Mouse (Mus musculus) midbrain, embryonic 11.5 days (tissue): ENCODE measurements around the gene Nudt4. TPM values are rescaled to one million over a fixed set of nuclear protein-coding genes. Genes with fewer than 3 reads are reported as not detected.

Source experiments
- ATAC-seq: fragments of 200-750 bp; cut with Nextera tagmentation; 2 replicates; pipeline ENCODE4 v1.8.0; 2017; ENCODE audit warnings: moderate TSS enrichment, moderate library complexity; ENCODE audit not compliant: low FRiP score
- DNase-seq: peaks from one replicate; pipeline ENCODE4 v3.0.0; 2015; ENCODE audit warnings: low spot score; ENCODE audit errors: missing footprints
- H3K27ac ChIP-seq: fragments of 300-500 bp; sonication (generic); 2 replicates; pipeline ENCODE4 v1.5.1; 2014; ENCODE audit warnings: low read depth, low read length
- H3K27me3 ChIP-seq: fragments of 300-500 bp; sonication (generic); 2 replicates; pipeline ENCODE4 v1.6.1; 2014; ENCODE audit warnings: mild to moderate bottlenecking, low read length, moderate library complexity, mixed read lengths; ENCODE audit not compliant: control insufficient read depth, insufficient read depth
- H3K36me3 ChIP-seq: fragments of 300-500 bp; sonication (generic); 2 replicates; pipeline ENCODE4 v1.6.1; 2014; ENCODE audit warnings: mild to moderate bottlenecking, low read length, moderate library complexity, mixed read lengths; ENCODE audit not compliant: control insufficient read depth, insufficient read depth
- H3K4me1 ChIP-seq: fragments of 300-500 bp; sonication (generic); 2 replicates; pipeline ENCODE4 v1.6.1; 2014; ENCODE audit warnings: low read length; ENCODE audit not compliant: control insufficient read depth, insufficient read depth
- H3K4me2 ChIP-seq: fragments of 300-500 bp; sonication (generic); 2 replicates; pipeline ENCODE4 v1.6.1; 2014; ENCODE audit warnings: mild to moderate bottlenecking, moderate library complexity
- H3K4me3 ChIP-seq: fragments of 300-500 bp; sonication (generic); 2 replicates; pipeline ENCODE4 v1.5.1; 2014; ENCODE audit warnings: low read depth, low read length
- H3K9ac ChIP-seq: fragments of 300-500 bp; sonication (generic); 2 replicates; pipeline ENCODE4 v1.6.1; 2014; ENCODE audit warnings: low read length
- H3K9me3 ChIP-seq: fragments of 300-500 bp; sonication (generic); 2 replicates; pipeline ENCODE4 v1.6.1; 2016; ENCODE audit warnings: low read length; ENCODE audit not compliant: control insufficient read depth
- WGBS: fragments of 180-500 bp; shearing (Covaris S2); extraction: QIAGEN DNeasy Blood & Tissue Kit; methylation state at CpG from one replicate; pipeline ENCODE4 v1.1.7; 2014; 5-methylcytosine and 5-hydroxymethylcytosine counted together
- polyA plus RNA-seq: library from polyadenylated mRNA; unstranded; fragments of >200 nt; fragmentation: Nextera tagmentation; extraction: Ambion mirVana; gene quantifications from 2 replicates; pipeline ENCODE4 v1.2.1, GENCODE M21; 2014

Nudt4 gene
- polyA plus RNA-seq, 1 experiment from 2014 or later: 141 TPM

DNA sequence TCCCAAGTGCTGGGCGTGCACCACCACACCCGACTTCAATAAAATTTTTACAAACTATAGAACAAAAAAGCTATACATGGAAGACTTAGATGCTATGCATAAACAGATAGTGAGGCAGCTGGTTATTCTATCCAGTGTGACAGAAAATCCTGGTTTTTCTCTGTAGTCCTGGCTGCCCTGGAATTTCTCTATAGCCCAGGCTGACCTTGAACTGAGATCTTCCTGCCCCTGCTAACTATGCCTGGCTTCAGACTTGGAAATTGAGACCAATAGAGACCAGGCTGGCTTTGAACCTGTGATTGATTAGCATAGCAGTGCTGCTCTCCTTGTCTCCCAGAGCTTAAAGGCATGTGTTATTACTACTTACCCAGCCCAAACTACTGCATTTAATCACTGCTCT, 17.8 kb downstream of the Nudt4 start:
- no peak overlapping the region for H3K27ac ChIP-seq
- ATAC-seq (no peak), DNase-seq (no peak)
- H3K4me2 ChIP-seq: no peak overlapping the region
- no peaks in the 10 kb centered on the region; the same call in 1 of the 2 replicates for H3K36me3 ChIP-seq
- H3K9me3 ChIP-seq: no peaks in the 10 kb centered on the region
- H3K9ac ChIP-seq: no peak overlapping the region
- no peaks in the 10 kb centered on the region for H3K27me3 ChIP-seq
- H3K4me3 ChIP-seq: no peak overlapping the region
- no peaks in the 10 kb centered on the region for H3K4me1 ChIP-seq
- 94% methylated on average over 2 of the region's 2 CpGs for WGBS

DNA sequence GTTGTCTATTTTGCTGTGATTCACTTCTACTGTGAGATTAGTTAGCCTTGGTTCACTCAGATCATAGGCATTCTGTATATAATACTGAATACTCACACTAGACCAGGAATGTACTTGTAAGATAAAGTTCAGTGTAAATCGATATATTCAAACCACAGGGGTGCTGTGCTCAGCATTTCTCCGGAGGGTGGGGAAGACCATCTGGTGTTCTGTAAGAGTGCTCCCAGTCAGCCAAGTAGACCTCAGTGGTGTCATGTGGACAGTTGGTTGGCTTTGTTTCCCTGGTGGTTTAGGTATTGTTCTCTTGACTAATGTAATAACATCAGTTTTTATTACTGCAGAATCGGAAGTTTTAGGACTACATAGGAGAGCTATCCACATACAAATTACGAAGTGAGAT, 18.9 kb downstream of the Nudt4 start:
- DNase-seq (peak; percentile 82), ATAC-seq (no peak)
- Histone ChIP-seq H3K4me2 (no peak overlapping the region), H3K9ac (no peak overlapping the region), H3K27ac (no peak overlapping the region), H3K4me3 (no peak overlapping the region), H3K9me3 (no peaks in the 10 kb centered on the region), H3K4me1 (no peaks in the 10 kb centered on the region), H3K36me3 (no peaks in the 10 kb centered on the region; the same call in 1 of the 2 replicates), H3K27me3 (no peaks in the 10 kb centered on the region)
- WGBS: 87% methylated on average over 4 of the region's 4 CpGs

DNA sequence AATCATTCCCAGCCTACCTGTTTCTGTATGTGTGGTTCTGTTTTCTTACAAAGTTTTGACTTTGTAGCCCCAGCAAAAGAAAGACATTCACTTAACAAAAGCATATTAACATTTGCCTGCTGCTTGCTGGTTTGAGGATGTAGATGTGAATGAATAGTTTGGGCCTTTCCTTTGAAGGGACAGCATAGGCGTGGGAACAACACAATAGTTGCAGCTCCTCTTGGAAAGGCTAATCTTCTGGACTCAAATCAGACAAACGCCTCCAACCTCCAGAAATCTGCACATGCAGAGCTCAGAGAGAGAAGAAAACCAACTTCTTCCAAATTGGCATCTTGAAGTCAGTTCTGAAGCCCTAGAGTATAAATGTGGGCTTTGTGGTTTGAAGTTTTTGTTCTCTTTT, 19.3 kb downstream of the Nudt4 start:
- Histone ChIP-seq H3K27me3 (no peaks in the 10 kb centered on the region), H3K4me2 (no peak overlapping the region), H3K27ac (no peak overlapping the region), H3K9ac (no peak overlapping the region), H3K4me1 (no peaks in the 10 kb centered on the region), H3K36me3 (no peaks in the 10 kb centered on the region; the same call in 1 of the 2 replicates), H3K9me3 (no peaks in the 10 kb centered on the region), H3K4me3 (no peak overlapping the region)
- no peak for ATAC-seq
- WGBS: 55% methylated on average over 2 of the region's 2 CpGs
- peak; percentile 72 for DNase-seq

DNA sequence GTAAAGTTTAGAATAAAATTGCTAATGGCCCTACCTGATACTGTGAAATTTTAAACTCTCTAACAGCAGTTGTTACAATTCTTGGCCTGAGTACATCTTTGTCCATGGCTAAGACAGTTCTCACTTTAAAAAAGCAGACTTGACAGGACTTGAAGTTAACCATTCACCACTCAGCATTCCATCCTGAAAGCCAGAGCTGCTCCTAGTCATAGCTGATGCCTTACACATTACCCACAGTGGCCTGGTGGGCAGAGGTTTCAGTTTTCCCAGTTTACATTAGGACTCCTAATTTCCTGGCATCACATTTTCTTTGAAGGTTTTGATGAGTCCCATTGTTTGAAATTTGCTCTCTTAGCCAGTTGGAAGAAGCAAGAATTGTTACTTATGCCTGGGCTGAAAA, 19.9 kb downstream of the Nudt4 start:
- H3K27me3 ChIP-seq: no peaks in the 10 kb centered on the region
- ATAC-seq: no peak
- H3K36me3 ChIP-seq: no peaks in the 10 kb centered on the region; the same call in 1 of the 2 replicates

DNA sequence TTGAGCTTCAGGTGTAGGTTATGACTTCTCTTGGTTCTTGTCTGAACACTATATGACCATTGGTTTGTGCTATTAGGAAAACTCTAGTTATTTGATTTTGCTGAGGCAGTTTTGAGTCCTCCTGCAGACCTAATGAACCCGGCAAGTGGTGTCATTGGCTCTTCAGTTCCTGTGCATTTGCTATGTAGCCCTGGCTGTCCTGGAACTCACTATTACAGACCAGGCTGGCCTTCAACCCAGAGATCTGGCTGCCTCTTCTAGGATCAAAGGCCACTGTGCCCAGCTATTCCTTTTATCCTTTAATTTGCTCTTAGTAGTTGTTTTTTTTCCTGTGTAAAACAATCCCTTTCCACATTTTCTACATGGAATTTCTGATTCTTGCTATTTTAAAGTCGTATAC, 20.6 kb downstream of the Nudt4 start:
- WGBS: 86% methylated on average over 2 of the region's 2 CpGs
- no peak overlapping the region for H3K4me3 ChIP-seq
- no peak overlapping the region for H3K4me2 ChIP-seq
- H3K4me1 ChIP-seq: no peaks in the 10 kb centered on the region
- no peak for ATAC-seq
- DNase-seq: peak; percentile 75
- no peaks in the 10 kb centered on the region for H3K9me3 ChIP-seq
- H3K27ac ChIP-seq: no peak overlapping the region
- no peaks in the 10 kb centered on the region for H3K27me3 ChIP-seq
- H3K36me3 ChIP-seq: no peaks in the 10 kb centered on the region; the same call in 1 of the 2 replicates
- H3K9ac ChIP-seq: no peak overlapping the region

More for the DNA sequence above, 19.9 kb downstream of the Nudt4 start:
- Histone ChIP-seq H3K27ac (no peak overlapping the region), H3K4me2 (no peak overlapping the region), H3K4me3 (no peak overlapping the region), H3K4me1 (no peaks in the 10 kb centered on the region), H3K9me3 (no peaks in the 10 kb centered on the region), H3K9ac (no peak overlapping the region)
- no peak for DNase-seq

DNA sequence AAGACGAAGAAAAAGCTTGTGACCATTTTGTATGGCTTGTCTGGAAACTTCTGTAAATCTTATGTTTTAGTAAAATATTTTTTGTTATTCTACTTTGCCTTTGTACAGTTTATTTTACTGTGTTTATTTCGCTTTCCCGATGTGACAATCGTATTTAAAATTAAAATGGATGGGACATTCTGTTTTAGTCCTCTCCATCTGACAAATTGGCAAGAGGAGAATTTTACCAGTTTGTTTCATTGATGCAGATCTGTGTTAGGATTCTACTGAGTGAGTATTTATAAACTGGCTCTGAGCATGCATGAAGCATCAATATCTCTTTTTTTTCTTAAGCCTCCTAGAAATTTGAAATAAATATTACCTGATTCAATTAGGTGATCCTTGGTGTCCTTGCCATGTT, 21.0 kb downstream of the Nudt4 start:
- Histone ChIP-seq H3K4me3 (no peak overlapping the region), H3K9ac (no peak overlapping the region), H3K27ac (no peak overlapping the region), H3K4me2 (no peak overlapping the region), H3K27me3 (no peaks in the 10 kb centered on the region), H3K36me3 (no peaks in the 10 kb centered on the region; the same call in 1 of the 2 replicates), H3K9me3 (no peaks in the 10 kb centered on the region), H3K4me1 (no peaks in the 10 kb centered on the region)
- DNase-seq: no peak
- WGBS: 95% methylated on average over 4 of the region's 4 CpGs
- no peak for ATAC-seq

DNA sequence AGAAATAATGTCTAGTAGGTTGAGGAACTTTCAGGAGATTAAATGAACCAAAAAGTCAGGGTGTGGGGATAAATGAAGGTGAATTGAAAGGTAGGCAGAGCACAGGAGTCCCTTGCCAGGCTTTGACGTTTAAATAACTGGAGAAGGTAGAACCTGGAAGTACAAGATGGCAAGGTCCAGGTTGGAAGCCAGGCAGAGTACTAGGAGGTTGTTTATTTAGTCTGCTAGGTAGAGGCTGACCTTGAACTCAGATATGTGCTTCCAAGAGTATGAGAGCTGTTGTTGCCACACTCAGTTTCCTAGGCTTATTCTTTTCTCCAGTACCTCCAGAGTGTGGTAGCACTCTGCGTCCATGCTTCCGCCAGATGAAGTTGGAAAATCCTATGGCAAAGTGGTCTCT, 24.1 kb downstream of the Nudt4 start:
- Histone ChIP-seq H3K9me3 (no peaks in the 10 kb centered on the region), H3K4me3 (no peak overlapping the region), H3K9ac (no peak overlapping the region), H3K4me2 (no peak overlapping the region), H3K36me3 (no peaks in the 10 kb centered on the region), H3K27ac (no peak overlapping the region), H3K27me3 (no peaks in the 10 kb centered on the region), H3K4me1 (no peaks in the 10 kb centered on the region)
- WGBS: 93% methylated on average over 3 of the region's 3 CpGs
- DNase-seq (no peak), ATAC-seq (no peak)

DNA sequence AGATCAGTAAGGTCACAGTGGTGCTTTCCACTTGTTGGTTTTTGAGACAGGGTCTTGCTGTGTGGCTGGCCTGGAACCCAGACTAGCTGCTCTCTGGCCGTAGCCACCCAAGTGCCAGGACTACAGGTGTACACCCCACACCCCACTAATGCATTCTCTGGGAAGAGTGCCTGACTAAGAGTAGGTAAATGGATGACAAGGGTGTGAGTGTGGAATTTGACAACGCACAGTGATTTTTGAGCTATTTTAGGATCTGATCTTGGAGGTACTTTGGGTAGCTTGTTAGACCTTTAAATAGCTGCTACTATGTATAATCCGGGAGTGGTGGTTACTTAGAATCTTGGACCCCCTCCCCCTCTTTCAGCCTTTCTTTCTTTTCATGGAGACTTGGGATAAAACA, 24.7 kb downstream of the Nudt4 start:
- Histone ChIP-seq H3K4me3 (no peak overlapping the region), H3K4me2 (no peak overlapping the region), H3K27me3 (no peaks in the 10 kb centered on the region), H3K27ac (no peak overlapping the region), H3K9me3 (no peaks in the 10 kb centered on the region), H3K4me1 (no peaks in the 10 kb centered on the region), H3K9ac (no peak overlapping the region), H3K36me3 (no peaks in the 10 kb centered on the region)
- peak; percentile 56 for DNase-seq
- no peak for ATAC-seq
- WGBS: 87% methylated on average over 3 of the region's 3 CpGs

DNA sequence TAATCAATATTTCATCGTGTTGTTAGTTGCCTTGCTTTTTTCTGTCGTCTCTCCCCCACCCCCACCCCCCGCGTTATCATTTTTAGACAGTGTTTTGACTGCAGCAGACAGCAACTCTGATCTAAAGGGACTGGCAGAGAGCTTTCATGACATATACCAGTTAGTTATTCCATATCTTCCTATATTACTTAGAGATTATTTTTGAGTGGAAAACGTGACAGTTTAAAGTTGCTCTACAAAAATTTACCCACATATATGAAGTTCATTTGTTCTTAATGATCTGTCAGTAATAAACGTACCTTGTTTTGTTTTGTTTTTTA, 27.8 kb downstream of the Nudt4 start:
- no peaks in the 10 kb centered on the region for H3K27me3 ChIP-seq
- WGBS: 93% methylated on average over 6 of the region's 6 CpGs
- H3K4me1 ChIP-seq: no peaks in the 10 kb centered on the region
- no peak overlapping the region for H3K4me3 ChIP-seq
- no peak overlapping the region for H3K9ac ChIP-seq
- no peak overlapping the region for H3K27ac ChIP-seq
- no peaks in the 10 kb centered on the region for H3K36me3 ChIP-seq
- no peak overlapping the region for H3K4me2 ChIP-seq
- peak; percentile 86 for DNase-seq
- no peak for ATAC-seq
- no peaks in the 10 kb centered on the region for H3K9me3 ChIP-seq
